In genomic region chr10:8801139-8801613, GRCm38 (mm10) we compare ENCODE assay signal across 8 mouse cellular contexts.
DNase-seq lines count a peak whose midpoint lies in the region; ATAC-seq and TF ChIP-seq lines count a peak whose summit lies in the region.

No protein-coding gene starts in this region.

- DNase-seq in heart, postnatal 10 days, result no peak
- DNase-seq in embryo, embryonic 10 days (ENCODE audit: low spot score), result peak; percentile 55
- peak; percentile 59 to 71 for DNase-seq in right cerebral cortex, postnatal 36 days (ENCODE audit: low spot score in 2 of 2)
- no peak for DNase-seq in lung, postnatal 0 days (ENCODE audit: low spot score)
- no peak for DNase-seq in adrenal gland, postnatal 14 days

- no peak for TF ChIP-seq CTCF in lung, postnatal 0 days (IDR thresholded peaks at IDR 0.05)

- no peak overlapping the region for H3K4me3 ChIP-seq in heart, embryonic 11.5 days (ENCODE audit: low read depth, low read length)
- peak overlapping the region; percentile 17; the same call in 1 of the 2 replicates for H3K4me3 ChIP-seq in hindbrain, embryonic 15.5 days
- H3K4me3 ChIP-seq in limb, embryonic 13.5 days, result no peak overlapping the region
- no peak overlapping the region for H3K4me3 ChIP-seq in lung, postnatal 0 days (ENCODE audit: low read depth, low read length)

- 49% methylated on average over 14 of the region's 14 CpGs for WGBS in heart, embryonic 11.5 days (ENCODE audit: insufficient replicate concordance)
- 22% methylated on average over 14 of the region's 14 CpGs for WGBS in hindbrain, embryonic 15.5 days
- 45% methylated on average over 14 of the region's 14 CpGs for WGBS in limb, embryonic 13.5 days
- WGBS in lung, postnatal 0 days, result 56% methylated on average over 14 of the region's 14 CpGs

- intact Hi-C loops in heart, postnatal 10 days (cut with DNase I), result no loop called here

- no peak overlapping the region for H3K27ac ChIP-seq in heart, embryonic 11.5 days (ENCODE audit: low read depth, low read length)
- H3K27ac ChIP-seq in hindbrain, embryonic 15.5 days (replicated peaks), result peak overlapping the region; percentile 79
- H3K27ac ChIP-seq in limb, embryonic 13.5 days, result no peak overlapping the region
- H3K27ac ChIP-seq in lung, postnatal 0 days (ENCODE audit: low read length), result no peak overlapping the region

- H3K4me2 ChIP-seq in heart, embryonic 11.5 days, result peak overlapping the region; percentile 52
- peak overlapping the region; percentile 50 for H3K4me2 ChIP-seq in hindbrain, embryonic 15.5 days
- 0 out of 2 replicates have a peak overlapping the region, but pooled peaks have one; percentile 4 for H3K4me2 ChIP-seq in limb, embryonic 13.5 days (replicated peaks)
- no peak overlapping the region for H3K4me2 ChIP-seq in lung, postnatal 0 days (replicated peaks; ENCODE audit: low read depth, low read length)

- H3K9ac ChIP-seq in heart, embryonic 11.5 days (ENCODE audit: low read depth, low read length), result no peak overlapping the region
- H3K9ac ChIP-seq in hindbrain, embryonic 15.5 days, result no peak overlapping the region
- no peak overlapping the region for H3K9ac ChIP-seq in limb, embryonic 13.5 days
- H3K9ac ChIP-seq in lung, postnatal 0 days (replicated peaks; ENCODE audit: low read depth), result no peak overlapping the region

- no peaks in the 10 kb centered on the region for H3K9me3 ChIP-seq in heart, embryonic 11.5 days (replicated peaks; ENCODE audit: control insufficient read depth, low read length)
- no peaks in the 10 kb centered on the region for H3K9me3 ChIP-seq in hindbrain, embryonic 15.5 days
- H3K9me3 ChIP-seq in limb, embryonic 13.5 days, result peaks cover 7% of the 10 kb centered on the region
- no peaks in the 10 kb centered on the region for H3K9me3 ChIP-seq in lung, postnatal 0 days (ENCODE audit: low read length)

- H3K36me3 ChIP-seq in heart, embryonic 11.5 days (ENCODE audit: control insufficient read depth, insufficient read depth, low read length), result peaks cover 3% of the 10 kb centered on the region; the same call in 1 of the 2 replicates
- no peaks in the 10 kb centered on the region for H3K36me3 ChIP-seq in hindbrain, embryonic 15.5 days
- H3K36me3 ChIP-seq in limb, embryonic 13.5 days, result peaks cover 40% of the 10 kb centered on the region
- 0 out of 2 replicates have a peak, but pooled peaks cover 6% of the 10 kb centered on the region for H3K36me3 ChIP-seq in lung, postnatal 0 days (ENCODE audit: insufficient read depth, low read length)

- no peaks in the 10 kb centered on the region for H3K27me3 ChIP-seq in heart, embryonic 11.5 days (ENCODE audit: control insufficient read depth, insufficient read depth, low read length)
- H3K27me3 ChIP-seq in hindbrain, embryonic 15.5 days, result no peaks in the 10 kb centered on the region
- no peaks in the 10 kb centered on the region for H3K27me3 ChIP-seq in limb, embryonic 13.5 days
- H3K27me3 ChIP-seq in lung, postnatal 0 days (replicated peaks; ENCODE audit: insufficient read depth, low read length), result no peaks in the 10 kb centered on the region

- no peak for TF ChIP-seq EP300 in lung, postnatal 0 days (IDR thresholded peaks at IDR 0.05)

- ATAC-seq in heart, embryonic 11.5 days (replicated peaks; ENCODE audit: insufficient number of reproducible peaks, low FRiP score, low TSS enrichment), result no peak
- ATAC-seq in hindbrain, embryonic 15.5 days (ENCODE audit: low FRiP score, low read depth), result peak; percentile 74
- no peak for ATAC-seq in limb, embryonic 13.5 days (ENCODE audit: low FRiP score, low read depth)
- no peak for ATAC-seq in lung, postnatal 0 days

- peaks cover 20% of the 10 kb centered on the region for H3K4me1 ChIP-seq in heart, embryonic 11.5 days (ENCODE audit: control insufficient read depth, insufficient read depth, low read length)
- H3K4me1 ChIP-seq in hindbrain, embryonic 15.5 days (replicated peaks), result peaks cover 29% of the 10 kb centered on the region
- H3K4me1 ChIP-seq in limb, embryonic 13.5 days, result peaks cover 36% of the 10 kb centered on the region
- peaks cover 12% of the 10 kb centered on the region; the same call in 1 of the 2 replicates for H3K4me1 ChIP-seq in lung, postnatal 0 days (ENCODE audit: insufficient read depth, low read depth, low read length)

Comparison
In these comparisons a context has a peak if more than half of its experiments do, and no peak if none do; other contexts are left out.
1. DNase-seq: peak in embryo, embryonic 10 days (single experiment) and right cerebral cortex, postnatal 36 days (2 of 2); none in heart, postnatal 10 days (0 of 2), lung, postnatal 0 days (single experiment) and adrenal gland, postnatal 14 days (single experiment).